Mouse (Mus musculus): ENCODE data around the gene Cgn.

DNA sequence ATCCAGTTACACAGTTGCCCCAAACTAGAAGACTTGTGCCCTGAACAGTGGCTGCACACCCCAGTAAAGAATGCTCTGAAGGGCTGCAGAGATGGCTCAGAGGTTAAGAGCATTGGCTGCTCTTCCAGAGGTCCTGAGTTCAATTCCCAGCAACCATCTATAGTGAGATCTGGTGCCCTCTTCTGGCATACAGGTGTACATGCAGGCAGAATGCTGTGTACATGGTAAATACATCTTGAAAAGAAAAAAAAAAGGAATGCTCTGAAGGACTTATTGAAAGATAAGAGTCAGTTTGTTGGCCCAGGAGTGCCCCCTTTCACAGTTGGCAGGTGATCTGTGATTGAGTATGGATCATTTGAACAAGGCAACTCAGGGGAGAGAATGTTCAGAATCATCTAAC is 47.1 kb upstream of the Cgn start:
- TF ChIP-seq NRF1 (IDR thresholded peaks at IDR 0.05; ENCODE audit: low read depth, low read length) (no peak), SIN3A (IDR thresholded peaks at IDR 0.05; ENCODE audit: low read length) (no peak), EP300 (IDR thresholded peaks at IDR 0.05; ENCODE audit: low read length) (no peak), POLR2A (IDR thresholded peaks at IDR 0.05; ENCODE audit: low read depth, low read length) (no peak), MEF2A (IDR thresholded peaks at IDR 0.05; ENCODE audit: borderline replicate concordance, low read depth, low read length) (no peak), CTCF (conservative IDR thresholded peaks at IDR 0.05 in 1 of 2, IDR thresholded peaks at IDR 0.05 in 1 of 2; ENCODE audit: low read depth in 2 of 2, low read length in 2 of 2) (0 out of 4 replicates have a peak, but pooled peaks of 1 of the 2 experiments have one; percentile 7)

All from CH12.LX (cell line).